Mouse (Mus musculus) embryo, embryonic 10 days (tissue): ENCODE data around the gene Glmn.

Experiments
- DNase-seq: peaks from one replicate; pipeline ENCODE4 v3.0.0-alpha.2; 2015; ENCODE audit warnings: low spot score

The Glmn gene

GRCm38 (mm10) chr5:107597301-107598077 lies at the start of gene Glmn, which contains the start of gene Rpap2:
Gene Glmn, minus strand, starts transcription at chr5:107597888.
Gene Rpap2, plus strand, starts transcription at chr5:107597373.
- DNase-seq, result peak; percentile 84

DNA sequence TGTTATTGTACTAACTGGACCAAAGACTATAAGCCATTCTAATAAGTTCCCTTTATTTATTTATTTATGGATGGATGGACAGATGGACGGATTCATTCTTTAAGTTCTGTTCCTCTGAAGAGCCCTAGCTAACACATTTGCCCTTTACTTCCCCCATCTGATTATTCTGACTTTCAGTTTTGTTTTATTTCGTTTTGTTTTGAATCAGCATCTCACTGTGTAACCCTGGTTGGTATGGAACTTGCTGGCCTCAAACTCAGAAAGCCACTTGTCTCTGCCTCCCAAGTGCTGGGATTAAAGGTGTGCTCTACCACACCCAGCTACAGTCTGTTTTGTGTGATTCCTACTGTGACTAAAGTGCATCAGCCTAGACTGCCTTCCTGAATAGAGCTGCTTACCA lies 48.2 kb upstream of the Glmn start:
- no peak for DNase-seq

GRCm38 (mm10) chr5:107644595-107644994 lies 46.9 kb upstream of the Glmn start:
- no peak for DNase-seq

GRCm38 (mm10) chr5:107638366-107638765 lies 40.7 kb upstream of the Glmn start:
- DNase-seq, result no peak

DNA sequence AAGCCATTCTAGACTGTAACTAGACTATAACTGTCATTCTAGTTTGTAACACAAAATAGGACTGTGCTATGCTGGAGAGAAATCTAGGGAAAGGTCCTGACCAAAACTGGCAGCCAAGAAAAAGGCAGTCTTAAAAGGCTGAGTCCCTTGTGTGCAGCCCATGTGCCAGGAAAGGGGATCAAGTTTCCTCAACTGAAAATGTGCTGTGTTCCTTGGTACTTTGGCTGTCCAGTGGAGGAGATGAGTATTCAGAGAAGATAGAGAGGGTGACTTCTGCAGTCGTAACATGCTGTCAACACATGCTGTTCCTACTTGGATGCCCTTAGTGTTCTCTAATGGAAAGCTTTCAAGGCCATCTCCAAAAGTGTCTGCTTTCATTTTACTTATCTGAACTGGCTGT lies 39.4 kb upstream of the Glmn start:
- DNase-seq, result no peak

GRCm38 (mm10) chr5:107633651-107634050 lies 36.0 kb upstream of the Glmn start:
- DNase-seq, result no peak

DNA sequence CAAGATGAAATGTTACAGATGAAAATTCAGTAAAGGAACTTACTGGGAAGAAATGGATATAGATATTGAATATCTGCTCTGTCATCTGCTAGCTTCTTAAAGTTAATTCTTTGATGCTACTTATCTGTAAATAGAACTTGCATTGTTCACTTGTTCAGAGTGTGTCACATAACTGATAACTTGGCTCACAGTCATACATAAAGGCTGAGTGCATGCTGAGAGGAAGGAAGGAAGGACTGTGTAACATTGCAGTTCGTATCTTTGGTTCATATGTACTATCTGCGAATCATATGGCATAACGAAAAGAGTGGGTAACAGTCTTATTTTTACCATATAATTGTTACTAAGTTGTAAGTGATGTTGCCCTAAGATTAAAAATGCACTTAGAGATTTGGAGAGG lies 23.6 kb upstream of the Glmn start:
- DNase-seq, result no peak

GRCm38 (mm10) chr5:107617986-107618385 lies 20.3 kb upstream of the Glmn start:
- DNase-seq, result no peak

- peak; percentile 80 for DNase-seq
These were observed 13.5 kb upstream of the Glmn start for GRCm38 (mm10) chr5:107611224-107611623.

DNA sequence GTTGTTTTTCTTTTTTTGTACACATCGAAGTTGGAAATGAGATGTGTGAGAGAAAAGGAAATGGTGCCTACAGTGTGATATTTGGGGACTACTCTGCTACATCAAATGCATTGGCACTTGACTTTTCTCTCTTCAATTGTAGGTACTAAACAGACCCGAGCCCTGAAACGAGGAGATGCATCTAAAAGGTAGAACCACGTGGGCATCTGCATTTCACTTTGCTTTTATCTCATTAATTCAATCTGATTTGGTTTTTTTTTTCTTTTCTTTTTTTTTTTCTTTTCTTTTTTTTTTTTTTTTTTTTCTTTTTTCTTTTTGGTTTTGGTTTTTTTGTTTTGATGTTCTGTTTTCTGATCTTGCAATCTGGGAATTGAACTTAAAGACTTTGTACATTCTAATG lies 692 bp upstream of the Glmn start:
- DNase-seq, result peak; percentile 14

GRCm38 (mm10) chr5:107569148-107569547 lies 28.5 kb downstream of the Glmn start:
- no peak for DNase-seq

GRCm38 (mm10) chr5:107556969-107557368 lies 40.7 kb downstream of the Glmn start:
- no peak for DNase-seq

GRCm38 (mm10) chr5:107554336-107554735 lies 43.4 kb downstream of the Glmn start:
- DNase-seq, result no peak

GRCm38 (mm10) chr5:107548444-107548843 lies 49.2 kb downstream of the Glmn start:
- DNase-seq, result no peak

DNA sequence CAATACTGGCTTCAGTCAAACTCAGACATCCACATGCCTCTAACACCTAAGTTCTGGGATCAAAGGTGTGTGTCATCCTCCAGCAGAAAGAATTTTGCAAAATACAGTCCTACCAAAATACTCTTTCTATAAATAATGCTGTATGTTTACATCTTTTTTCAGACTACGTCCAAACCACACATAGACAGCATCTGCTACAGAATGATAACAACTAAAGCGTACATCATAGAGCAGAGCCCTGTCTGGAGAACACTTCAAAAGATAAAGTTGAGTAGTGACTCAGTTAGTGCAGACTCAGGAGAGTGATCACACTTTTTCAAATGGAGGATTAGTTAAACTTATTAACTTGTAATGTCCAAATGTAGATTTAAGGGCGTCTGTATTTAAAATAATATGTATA lies 49.7 kb downstream of the Glmn start:
- no peak for DNase-seq

DNA sequence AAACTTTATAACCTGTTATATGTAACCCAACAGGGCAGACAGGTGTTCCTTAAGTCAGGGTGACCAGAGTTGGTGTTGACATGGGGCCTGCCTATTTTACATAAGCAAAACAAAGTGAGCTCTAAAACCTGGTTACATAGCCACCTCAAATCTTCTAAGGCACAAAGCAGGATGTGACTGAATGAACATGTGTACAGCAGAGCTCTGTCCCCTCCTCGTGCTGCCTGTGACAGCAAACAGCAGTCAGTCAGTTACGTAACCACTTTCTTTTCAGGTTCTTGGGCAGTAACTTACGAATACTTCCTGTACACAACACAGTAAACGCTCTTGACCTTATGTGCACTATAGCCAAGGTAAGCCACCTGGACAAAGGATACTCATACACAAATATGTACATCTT lies 51.8 kb downstream of the Glmn start:
- DNase-seq, result no peak

- no peak for DNase-seq
These were observed 56.0 kb downstream of the Glmn start for GRCm38 (mm10) chr5:107541696-107542095.

DNA sequence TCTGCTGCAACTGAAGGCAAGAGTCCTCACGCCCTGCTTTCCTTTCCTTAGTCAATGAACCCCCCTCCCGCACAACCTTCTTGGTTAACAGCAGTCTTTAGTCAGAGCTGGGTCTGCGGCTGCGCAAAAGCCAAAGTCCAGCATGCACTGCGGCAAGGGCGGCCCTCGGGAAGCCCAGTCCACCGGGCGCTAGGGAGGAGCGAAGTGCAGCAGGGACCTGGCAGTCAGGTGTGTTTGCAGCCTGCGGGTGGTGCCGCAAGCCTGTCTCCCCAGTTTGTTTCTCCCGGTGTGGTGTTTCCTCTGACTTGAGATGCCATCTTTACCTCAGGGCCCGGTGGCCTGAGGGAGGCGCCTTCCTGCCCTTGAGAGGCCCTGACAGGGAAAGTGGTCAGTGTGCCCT lies 63.1 kb downstream of the Glmn start, which contains the start of gene 1700028K03Rik:
Gene 1700028K03Rik (plus strand): TSS at position 129 of the 400 bp plus-strand sequence.
- DNase-seq, result no peak

DNA sequence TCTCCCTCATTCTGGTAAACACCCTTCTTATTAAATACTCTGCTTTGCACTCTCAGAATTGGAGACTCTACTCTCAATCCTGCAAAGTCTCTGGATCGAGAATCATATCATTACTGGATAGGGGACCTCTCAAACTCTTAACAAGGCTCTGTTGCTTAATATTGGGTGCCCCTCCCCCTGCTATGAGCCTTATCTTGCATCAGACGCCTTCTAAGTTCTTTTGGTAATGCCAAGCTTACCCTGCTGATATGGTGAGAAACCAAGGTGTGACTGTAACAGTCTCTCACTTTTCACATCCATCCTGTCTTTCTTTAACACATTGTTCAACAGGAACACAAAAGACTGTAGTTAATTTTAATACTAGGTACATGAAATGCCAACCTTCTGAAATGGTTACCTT lies 64.1 kb downstream of the Glmn start:
- DNase-seq, result no peak

- DNase-seq, result no peak
These were observed 68.8 kb downstream of the Glmn start for GRCm38 (mm10) chr5:107528856-107529255.

- DNase-seq, result no peak
These were observed 73.4 kb downstream of the Glmn start for GRCm38 (mm10) chr5:107524281-107524680.

GRCm38 (mm10) chr5:107521897-107522296 lies 75.8 kb downstream of the Glmn start:
- DNase-seq, result no peak

DNA sequence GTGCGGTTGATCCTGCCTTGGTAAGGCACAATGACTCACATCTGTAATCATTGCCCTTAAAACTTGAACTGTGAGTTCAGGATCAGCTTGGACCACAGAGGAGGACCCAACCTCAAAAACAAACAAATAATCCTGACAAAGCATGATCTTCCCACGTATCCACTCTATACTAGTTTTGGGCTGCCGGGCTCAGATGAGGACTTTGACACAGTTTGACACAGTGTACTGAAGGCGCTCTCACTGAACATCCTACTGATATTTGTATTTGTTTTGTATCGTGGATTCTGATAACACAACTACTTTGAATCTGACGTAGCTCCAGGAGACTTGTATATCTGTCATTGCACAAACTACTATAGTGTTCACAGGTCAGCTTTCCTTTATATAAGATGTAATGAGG lies 76.3 kb downstream of the Glmn start:
- DNase-seq, result no peak

- no peak for DNase-seq
These were observed 79.1 kb downstream of the Glmn start for GRCm38 (mm10) chr5:107518602-107519001.
